Mouse (Mus musculus): ENCODE results near the gene Trappc3l.

The Trappc3l gene

DNA sequence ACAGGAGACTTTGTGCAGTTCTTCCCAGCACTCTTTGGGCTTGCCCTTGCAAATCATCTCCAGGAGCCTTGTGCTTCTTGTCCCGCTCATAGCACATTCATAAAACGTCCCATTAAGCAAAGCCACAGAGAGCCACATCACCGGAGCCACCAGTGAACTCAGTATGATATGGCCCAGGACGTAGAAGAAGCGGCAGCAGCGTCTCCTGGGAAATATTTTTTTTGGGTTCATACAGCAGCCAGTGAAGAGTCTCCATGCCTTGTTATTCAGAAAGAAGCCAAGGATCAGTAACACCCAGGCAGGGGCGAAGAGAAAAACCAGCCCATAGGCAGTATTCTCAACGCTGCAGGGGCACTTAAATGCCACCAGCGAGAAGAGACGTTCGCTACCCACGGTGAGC is 58.6 kb downstream of the Trappc3l start:
- peak in 1 of 2 experiments; percentile 14 for DNase-seq

DNA sequence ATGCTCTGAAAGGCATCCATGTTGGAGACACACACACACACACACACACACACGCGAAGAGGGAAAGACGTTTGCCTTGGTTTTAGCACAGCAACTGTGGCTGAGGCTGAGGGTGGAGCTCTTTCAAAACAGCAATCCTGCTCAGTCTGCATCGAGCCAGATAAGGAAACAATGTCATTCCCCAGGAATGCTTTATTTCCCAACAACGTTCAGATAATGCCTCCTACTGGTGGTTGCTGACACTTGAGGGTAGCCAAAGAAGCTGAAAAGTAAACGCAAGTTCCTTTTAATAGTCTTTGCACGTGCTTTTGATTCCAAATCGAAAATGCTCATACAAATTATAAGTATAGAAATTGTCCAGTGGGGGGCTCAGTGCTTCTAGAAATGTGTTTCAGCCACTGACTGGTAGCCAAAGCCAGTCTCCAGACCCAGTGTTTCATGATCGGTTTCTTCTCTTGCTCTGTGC is 59.1 kb downstream of the Trappc3l start, which contains the start of gene Calhm5:
Gene Calhm5, minus strand, starts transcription at position 102 of the 466 bp plus-strand sequence.
- peak in 1 of 2 experiments; percentile 16 for DNase-seq

DNA sequence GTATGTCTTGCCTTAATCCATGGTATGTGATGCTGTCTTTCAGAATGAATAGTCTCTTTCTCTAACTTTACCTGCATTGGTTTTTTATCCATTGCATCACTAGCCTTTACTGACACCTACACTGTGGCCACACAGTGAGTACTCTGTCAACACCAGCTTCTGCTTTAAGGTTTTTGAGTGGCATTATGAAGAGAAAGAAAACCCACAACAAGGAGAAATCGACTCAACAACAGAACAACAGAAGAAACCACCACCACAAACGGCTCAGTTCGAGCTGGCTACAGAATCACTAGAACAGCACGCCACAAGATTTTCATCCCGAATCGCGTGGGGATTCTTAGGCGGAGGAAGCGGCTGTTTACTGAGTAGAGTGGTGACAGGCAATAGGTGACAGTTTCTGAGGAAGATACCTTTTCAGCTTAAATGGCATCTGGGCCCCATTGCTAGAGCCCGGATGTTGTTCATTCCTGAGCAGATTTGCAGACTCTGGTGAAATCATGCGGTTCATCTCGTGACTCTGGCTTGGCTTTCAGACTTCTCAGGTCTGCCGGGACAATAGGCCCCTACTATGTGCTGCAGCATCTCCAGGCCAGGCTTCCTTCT is 73.6 kb downstream of the Trappc3l start:
- no peak for DNase-seq

DNA sequence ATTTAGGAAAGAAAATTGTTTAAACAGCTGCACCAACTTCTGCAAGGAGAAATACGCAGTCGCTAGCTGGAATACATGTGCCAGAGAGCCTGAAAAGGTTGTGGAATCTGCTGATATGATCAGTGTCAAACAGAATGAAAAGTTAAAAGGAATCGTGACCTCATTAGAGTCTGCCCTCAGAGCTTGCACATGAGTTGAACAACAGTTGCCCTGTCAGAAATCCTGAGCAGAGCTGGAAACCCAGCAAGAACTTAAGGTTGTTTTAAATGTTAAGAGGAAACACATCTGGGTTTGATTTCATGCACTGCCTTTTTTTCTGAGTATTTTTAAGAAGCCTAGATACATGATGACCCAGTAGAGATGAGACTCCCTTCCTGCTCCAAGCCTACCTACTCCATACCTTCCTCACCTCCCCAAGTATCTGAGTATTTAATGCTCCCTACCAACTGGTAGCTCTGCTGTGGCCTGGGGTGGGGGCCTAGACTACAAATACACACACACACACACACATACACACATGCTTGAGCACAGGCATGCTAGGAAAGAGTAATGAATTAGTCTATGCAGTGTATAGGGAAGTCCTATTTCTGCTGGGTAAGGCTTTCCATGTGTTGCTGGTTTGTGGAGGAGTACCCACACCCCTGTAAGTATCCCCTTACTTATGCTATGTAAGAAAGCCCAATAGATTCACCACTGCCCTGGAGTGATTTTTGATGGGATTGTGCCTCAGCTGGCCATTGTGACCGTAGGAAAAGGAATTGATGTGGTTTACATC is 74.8 kb downstream of the Trappc3l start:
- no peak for DNase-seq

DNA sequence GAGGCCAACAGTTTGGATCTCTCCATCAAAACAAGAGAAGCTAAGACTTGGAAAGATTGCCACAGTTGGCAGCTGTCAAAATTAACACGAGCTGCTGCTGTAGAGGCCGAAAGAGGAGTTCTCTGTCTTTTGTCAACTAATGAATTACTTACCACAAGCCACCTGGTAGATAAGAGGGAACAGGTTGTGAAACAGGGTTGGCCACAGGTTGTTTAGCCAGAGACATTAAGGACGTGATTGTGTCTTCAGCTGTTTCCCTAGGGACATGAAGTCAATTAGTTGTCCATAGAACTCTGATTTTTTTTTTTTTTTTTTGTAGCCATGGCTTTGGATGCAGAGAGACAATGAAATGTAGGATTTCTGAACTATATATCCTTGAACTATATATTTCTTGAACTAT is 79.7 kb downstream of the Trappc3l start:
- DNase-seq = no peak

DNA sequence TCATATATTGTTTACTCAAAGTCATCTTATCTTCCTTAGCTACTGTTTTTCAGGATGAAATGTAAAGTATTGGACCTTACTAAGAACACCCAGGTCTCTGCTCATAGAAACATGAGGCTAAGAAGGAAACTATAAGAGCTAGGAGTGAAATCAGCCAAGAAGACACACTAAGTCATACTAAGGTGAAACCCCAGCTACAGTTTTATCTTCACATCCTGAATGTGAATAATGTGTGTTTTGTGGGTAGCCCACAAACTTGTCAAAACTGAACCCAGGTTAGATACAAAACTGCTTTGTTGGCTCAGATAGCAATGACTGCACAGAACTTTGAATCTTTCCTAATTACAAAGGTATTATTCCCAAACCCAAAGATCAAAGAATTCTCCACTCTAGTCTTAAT is 80.4 kb downstream of the Trappc3l start:
- no peak for DNase-seq

DNA sequence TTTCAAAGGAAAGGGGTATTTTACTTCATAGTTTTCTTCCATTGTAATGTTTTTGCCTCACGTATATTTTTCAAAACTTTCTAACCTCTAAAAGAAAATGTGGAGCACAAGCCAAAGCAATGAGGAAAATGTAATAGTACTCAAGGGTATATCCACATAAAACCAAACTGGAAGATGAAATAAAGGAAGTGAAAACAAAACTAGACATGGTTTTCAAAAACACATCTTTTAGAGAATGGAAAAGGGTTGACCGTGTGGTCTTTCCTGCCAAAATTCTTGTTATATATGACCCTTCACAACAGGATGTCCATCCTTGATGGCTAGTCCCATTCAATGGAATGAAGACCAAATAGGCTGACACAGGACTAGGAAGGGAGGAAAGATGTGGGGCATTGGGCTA is 81.0 kb downstream of the Trappc3l start:
- no peak for DNase-seq

DNA sequence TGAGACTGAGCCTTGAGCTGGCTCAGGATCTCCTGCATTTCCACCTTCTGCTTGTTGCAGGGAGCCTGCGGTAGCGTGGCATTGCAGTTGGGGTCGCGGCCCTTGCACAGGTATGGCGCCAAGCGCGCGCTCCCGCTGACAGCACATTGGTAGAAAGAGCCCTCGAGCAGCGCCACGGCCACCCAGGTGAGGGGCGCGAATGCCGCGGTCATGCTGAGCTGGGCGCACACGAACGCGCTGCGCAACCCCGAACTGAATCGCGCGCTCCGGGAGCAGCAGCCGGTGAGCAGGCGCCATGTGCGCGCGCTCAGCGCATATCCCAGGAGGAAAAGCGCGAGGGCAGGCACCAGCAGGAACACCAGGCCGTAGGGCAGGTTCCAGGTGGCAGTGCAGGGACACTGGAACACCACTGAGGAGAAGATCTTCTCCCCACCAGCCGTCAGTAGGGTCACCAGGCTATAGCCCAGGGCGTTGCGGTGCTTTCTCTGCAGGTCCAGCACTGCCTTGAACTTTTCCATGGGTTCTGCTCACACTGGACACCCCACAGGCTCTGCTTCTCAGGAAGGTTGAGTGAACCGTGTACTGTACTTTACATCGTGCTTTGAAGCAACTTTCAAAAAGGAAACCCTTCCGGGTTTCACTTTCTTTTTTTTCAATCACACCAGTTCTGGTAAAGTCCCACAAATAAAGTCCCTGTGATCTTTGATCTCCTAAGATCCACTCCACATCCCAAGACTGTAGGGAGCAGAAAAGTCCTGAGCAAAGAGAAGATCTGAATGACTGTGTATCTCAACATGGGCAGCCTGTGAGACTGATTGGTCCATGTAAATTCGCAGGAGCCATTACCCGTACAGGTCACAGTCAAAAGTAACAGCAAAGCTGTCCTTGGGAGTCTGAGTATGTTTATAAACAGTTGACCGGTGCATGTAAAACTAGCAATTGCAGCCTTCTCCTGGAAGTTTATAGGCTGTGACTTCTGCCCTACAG is 90.3 kb downstream of the Trappc3l start, which contains the start of gene Calhm6:
Gene Calhm6, minus strand, starts transcription at position 593 of the 987 bp plus-strand sequence.
- DNase-seq = peak; percentile 17 to 19

DNA sequence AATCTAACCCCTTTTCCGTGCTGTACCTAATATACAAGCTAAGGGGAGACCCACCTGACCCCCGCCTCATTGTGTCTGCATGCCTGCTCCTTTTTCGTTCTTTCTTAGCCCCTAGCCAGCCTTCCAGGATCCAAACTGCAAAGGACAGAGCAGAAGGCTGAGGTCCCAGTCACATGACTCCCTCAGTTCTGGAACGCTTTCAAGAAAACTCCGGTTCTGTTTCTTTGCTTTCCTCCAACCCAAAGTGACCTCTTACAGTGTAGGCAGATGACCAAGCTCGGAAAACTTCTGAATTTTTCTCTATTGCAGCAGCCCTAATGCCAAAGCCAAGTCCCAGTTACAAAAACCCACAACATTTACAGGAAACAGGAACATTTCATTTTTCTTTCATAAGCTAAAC is 91.0 kb downstream of the Trappc3l start:
- DNase-seq = no peak

DNA sequence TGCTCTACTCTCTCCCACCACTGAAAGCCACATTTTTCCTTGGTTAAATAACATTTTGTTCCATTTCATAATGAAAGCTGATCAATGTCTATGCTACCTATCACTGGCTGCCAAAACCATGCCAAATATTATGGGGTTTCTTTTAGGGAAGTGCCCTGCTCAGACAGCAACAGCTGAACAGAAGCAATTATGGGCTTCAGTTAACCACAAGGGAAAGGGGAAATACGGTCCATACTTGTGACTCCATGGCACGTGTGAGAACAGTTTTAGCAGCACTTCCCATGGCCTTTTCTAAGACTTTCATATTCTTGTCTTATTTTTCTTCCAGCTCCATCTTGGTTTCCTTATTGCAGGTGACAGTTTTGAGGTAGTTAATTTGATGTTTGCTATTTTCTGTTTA is 94.0 kb downstream of the Trappc3l start:
- no peak for DNase-seq

DNA sequence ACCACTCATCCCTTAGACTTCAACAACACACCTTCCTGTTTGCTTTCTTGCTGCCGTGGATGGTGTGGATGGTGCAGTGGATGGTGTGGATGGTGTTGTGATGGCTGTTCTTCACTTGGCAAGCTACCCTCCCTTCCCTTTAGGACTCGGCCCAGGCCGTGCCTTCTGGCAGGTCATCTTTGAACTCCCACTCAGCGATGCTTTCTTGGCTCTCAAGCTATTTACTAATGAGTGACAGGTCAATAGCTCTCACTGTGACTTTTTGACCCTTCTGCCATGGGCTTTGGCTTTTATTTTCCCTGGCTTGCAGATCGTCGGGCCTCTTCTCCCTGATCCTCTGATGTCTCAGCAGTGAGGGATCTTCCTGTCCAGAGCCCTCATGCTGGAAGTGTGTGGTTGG is 99.0 kb downstream of the Trappc3l start:
- DNase-seq = no peak

DNA sequence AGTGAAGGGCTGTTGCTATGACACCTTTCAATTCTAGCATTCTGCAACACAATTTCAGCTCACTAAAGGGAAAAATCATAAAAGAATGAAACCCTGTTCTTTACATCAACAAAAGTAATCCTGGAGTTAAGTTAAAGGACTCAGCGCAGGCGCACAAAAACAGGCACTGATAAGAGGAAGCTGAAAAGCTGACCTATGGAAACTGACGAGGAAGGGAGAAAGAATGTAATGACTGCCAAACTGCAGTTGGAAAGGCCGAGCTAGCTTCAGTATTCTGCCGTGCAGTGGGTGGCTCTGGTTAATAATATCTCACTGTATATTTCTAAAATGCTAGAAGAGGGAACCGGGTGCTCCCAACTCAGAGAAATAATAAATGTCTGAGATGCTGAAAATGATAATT is 100.6 kb downstream of the Trappc3l start:
- no peak for DNase-seq

DNA sequence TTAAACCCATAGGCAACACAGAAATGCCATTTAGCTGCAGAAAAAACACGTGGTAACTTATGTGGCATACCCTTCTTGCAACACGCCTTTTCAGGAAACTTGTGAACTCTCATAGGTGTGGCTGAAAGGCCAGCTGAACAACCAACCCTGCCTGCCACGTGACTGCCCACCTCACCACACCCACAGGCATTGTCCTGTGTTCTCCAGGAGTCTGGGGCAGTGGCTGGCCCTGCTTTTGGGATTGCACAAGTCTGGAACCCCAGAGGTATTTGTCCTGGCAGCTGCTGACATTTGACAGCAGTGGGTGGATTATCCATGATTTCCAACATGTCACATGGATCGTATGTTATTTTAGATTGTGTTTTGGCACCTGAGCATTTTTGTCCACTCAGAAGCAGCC is 102.4 kb downstream of the Trappc3l start:
- DNase-seq = no peak

DNA sequence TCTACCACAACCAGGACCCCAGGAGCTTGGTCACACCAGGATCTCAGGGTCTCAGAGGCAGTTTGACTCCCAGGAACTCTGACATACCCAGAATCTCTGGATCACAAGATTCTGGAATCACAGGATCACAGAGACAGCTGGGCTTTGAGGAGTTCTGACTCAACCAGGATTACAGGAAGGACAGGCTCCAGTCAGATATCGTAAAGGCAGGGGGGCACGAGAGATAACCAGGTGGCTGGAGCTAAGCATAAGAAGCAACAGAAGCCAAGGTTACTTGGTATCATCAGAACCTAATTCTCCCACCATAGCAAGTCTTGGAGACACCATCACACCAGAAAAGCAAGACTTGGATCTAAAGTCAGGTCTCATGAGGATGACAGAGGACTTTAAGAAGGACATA is 104.3 kb downstream of the Trappc3l start:
- DNase-seq = no peak

DNA sequence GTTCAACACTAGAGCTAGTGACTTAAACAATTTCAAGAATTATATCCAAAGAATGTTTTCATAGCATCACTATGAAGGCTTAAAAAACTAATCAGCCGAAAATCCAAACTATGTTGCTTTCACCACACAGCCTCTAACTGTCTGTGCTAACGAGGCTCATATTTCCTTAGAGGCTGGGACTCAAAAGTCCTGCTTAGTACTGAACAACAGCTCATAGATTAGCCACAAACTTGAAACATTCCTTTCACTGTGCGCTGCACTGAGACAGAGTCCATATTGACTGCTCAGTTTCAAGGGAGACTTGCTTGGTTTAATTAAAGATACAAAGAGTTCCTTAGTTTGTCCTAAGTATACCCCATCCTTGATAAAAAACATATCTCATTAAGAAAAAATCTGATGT is 112.4 kb downstream of the Trappc3l start:
- no peak for DNase-seq

DNA sequence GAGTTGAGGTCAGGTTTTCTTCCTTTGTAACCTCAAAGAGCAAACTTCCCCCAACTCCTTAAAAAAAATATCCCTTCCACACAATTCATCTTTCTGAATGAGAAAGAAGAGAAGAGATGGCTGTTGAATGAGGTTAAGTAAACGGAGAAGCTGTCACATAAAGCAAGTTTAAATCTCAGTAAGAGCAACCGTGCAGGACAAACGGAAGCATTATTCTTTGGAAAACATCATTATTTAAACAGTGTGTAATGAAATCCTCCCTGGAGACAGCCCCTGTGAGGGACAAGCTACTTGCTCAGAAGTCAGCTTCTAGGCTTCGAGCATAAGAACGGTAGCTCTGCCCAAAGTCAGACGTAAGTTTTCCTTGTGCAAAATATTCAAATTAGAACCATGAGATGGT is 113.1 kb downstream of the Trappc3l start:
- no peak for DNase-seq

DNA sequence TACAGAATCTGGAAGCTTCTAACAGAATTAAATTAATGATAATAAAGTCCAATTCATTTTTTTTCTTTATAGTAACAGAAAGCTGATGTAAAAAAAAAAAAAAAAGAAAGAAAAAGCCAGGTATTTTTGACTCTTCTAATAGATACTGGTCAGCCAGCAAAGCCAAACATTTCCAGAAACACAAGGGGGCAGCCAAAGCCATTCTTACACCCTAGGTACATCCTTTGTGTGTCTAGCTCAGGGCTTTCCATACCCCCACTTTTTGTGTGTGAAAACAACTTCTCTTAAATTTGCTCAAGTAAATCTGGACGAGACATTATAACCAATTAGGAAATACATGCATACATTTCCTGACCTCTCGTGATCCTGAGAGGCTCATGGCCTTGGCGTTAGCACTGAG is 114.4 kb downstream of the Trappc3l start:
- no peak for DNase-seq

DNA sequence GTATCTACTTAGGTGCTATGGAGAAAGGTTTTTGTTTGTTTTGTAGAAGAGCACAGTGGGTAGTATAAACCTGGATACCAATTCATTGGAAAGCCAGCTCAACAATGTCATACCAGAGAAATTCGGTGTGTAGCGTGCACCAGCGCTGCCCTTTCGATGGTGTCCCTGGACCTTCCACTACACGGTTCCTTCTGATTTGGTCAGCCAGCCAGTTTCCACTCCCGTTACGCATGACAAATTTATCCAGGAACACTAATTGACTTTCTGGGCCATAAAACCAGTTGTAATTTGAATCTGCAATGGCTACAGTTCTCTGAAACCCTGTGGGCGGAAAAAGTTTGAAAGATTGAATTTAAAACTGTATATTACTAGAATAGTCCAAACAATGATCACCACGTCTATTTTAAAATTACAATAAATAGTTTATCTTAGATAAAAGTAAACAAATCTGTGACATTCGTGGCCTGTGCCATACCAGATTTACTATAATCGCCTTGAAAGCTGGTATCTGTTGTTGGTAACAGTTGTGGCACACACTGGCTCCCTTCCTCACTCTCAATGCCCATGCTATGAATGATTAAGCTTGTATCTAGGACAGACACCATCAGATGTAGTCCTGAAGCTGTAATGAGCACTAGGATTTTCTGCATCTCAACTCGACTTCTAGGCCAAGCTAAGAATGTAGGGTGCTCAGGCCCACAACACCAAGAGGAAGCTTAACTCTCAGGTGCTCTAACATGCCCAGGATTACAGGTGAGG is 118.6 kb downstream of the Trappc3l start:
- no peak for DNase-seq
